Mouse (Mus musculus): Measurements from ENCODE around the gene Baz1a. TPM values are rescaled to one million over a fixed set of nuclear protein-coding genes. Genes with fewer than 3 reads are reported as not detected.
A peak's percentile ranks its signal among the peaks of the same experiment; 100 is the strongest.

The Baz1a gene
- polyA plus RNA-seq, 1 experiment from 2014 or later = 34.8 TPM

- H3K4me3 ChIP-seq = no peak overlapping the region
- H3K27ac ChIP-seq (replicated peaks) = no peak overlapping the region
- no peak for DNase-seq (ENCODE audit: low spot score)
- no peaks in the 10 kb centered on the region for H3K9me3 ChIP-seq (replicated peaks)
- no peaks in the 10 kb centered on the region for H3K4me1 ChIP-seq
- H3K27me3 ChIP-seq (ENCODE audit: low read depth, poor library complexity, severe bottlenecking) = no peaks in the 10 kb centered on the region
- no peaks in the 10 kb centered on the region for H3K36me3 ChIP-seq
- WGBS = 82% methylated on average over 14 of the region's 14 CpGs
Observed at GRCm38 (mm10) chr12:54999016-54999690, 15.0 kb downstream of the Baz1a start.

GRCm38 (mm10) chr12:54998411-54998810, 15.7 kb downstream of the Baz1a start:
- DNase-seq (ENCODE audit: low spot score) = no peak
- no peak overlapping the region for H3K27ac ChIP-seq (replicated peaks)
- no peaks in the 10 kb centered on the region for H3K36me3 ChIP-seq
- no peak overlapping the region for H3K4me3 ChIP-seq
- no peaks in the 10 kb centered on the region for H3K27me3 ChIP-seq (ENCODE audit: low read depth, poor library complexity, severe bottlenecking)
- no peaks in the 10 kb centered on the region for H3K9me3 ChIP-seq (replicated peaks)
- no peaks in the 10 kb centered on the region for H3K4me1 ChIP-seq
- 87% methylated on average over 5 of the region's 5 CpGs for WGBS

- 86% methylated on average over 6 of the region's 6 CpGs for WGBS
- H3K9me3 ChIP-seq (replicated peaks) = no peaks in the 10 kb centered on the region
- no peaks in the 10 kb centered on the region for H3K36me3 ChIP-seq
- H3K27me3 ChIP-seq (ENCODE audit: low read depth, poor library complexity, severe bottlenecking) = no peaks in the 10 kb centered on the region
- H3K4me1 ChIP-seq = no peaks in the 10 kb centered on the region
- no peak overlapping the region for H3K27ac ChIP-seq (replicated peaks)
- H3K4me3 ChIP-seq = no peak overlapping the region
- DNase-seq (ENCODE audit: low spot score) = no peak
Observed at GRCm38 (mm10) chr12:54996979-54997474, 17.1 kb downstream of the Baz1a start.

GRCm38 (mm10) chr12:54995965-54996364, 18.2 kb downstream of the Baz1a start:
- no peak for DNase-seq (ENCODE audit: low spot score)
- H3K36me3 ChIP-seq = no peaks in the 10 kb centered on the region
- H3K27me3 ChIP-seq (ENCODE audit: low read depth, poor library complexity, severe bottlenecking) = no peaks in the 10 kb centered on the region
- no peak overlapping the region for H3K27ac ChIP-seq (replicated peaks)
- no peak overlapping the region for H3K4me3 ChIP-seq
- H3K9me3 ChIP-seq (replicated peaks) = no peaks in the 10 kb centered on the region
- 78% methylated on average over 3 of the region's 3 CpGs for WGBS
- H3K4me1 ChIP-seq = no peaks in the 10 kb centered on the region

- Histone ChIP-seq H3K4me3 (no peak overlapping the region), H3K27ac (replicated peaks) (no peak overlapping the region), H3K27me3 (ENCODE audit: low read depth, poor library complexity, severe bottlenecking) (no peaks in the 10 kb centered on the region), H3K36me3 (no peaks in the 10 kb centered on the region), H3K4me1 (no peaks in the 10 kb centered on the region), H3K9me3 (replicated peaks) (no peaks in the 10 kb centered on the region)
- WGBS = 94% methylated on average over 4 of the region's 4 CpGs
- no peak for DNase-seq (ENCODE audit: low spot score)
Observed at GRCm38 (mm10) chr12:54994418-54994817, 19.7 kb downstream of the Baz1a start.

- H3K27me3 ChIP-seq (ENCODE audit: low read depth, poor library complexity, severe bottlenecking) = no peaks in the 10 kb centered on the region
- no peaks in the 10 kb centered on the region for H3K4me1 ChIP-seq
- no peak overlapping the region for H3K27ac ChIP-seq (replicated peaks)
- DNase-seq (ENCODE audit: low spot score) = no peak
- no peak overlapping the region for H3K4me3 ChIP-seq
- no peaks in the 10 kb centered on the region for H3K36me3 ChIP-seq
- H3K9me3 ChIP-seq (replicated peaks) = no peaks in the 10 kb centered on the region
- 81% methylated on average over 6 of the region's 6 CpGs for WGBS
Observed at GRCm38 (mm10) chr12:54994068-54994386, 20.1 kb downstream of the Baz1a start.

- Histone ChIP-seq H3K9me3 (replicated peaks) (no peaks in the 10 kb centered on the region), H3K27ac (replicated peaks) (no peak overlapping the region), H3K4me1 (no peaks in the 10 kb centered on the region), H3K36me3 (no peaks in the 10 kb centered on the region), H3K4me3 (no peak overlapping the region), H3K27me3 (ENCODE audit: low read depth, poor library complexity, severe bottlenecking) (no peaks in the 10 kb centered on the region)
- whole genome bisulfite sequencing = 71% methylated on average over 16 of the region's 16 CpGs
- no peak for DNase-seq (ENCODE audit: low spot score)
Observed at GRCm38 (mm10) chr12:54993246-54994067, 20.7 kb downstream of the Baz1a start.

GRCm38 (mm10) chr12:54992814-54993213, 21.3 kb downstream of the Baz1a start:
- H3K9me3 ChIP-seq (replicated peaks) = no peaks in the 10 kb centered on the region
- no peaks in the 10 kb centered on the region for H3K27me3 ChIP-seq (ENCODE audit: low read depth, poor library complexity, severe bottlenecking)
- H3K27ac ChIP-seq (replicated peaks) = no peak overlapping the region
- no peak overlapping the region for H3K4me3 ChIP-seq
- no peaks in the 10 kb centered on the region for H3K4me1 ChIP-seq
- DNase-seq (ENCODE audit: low spot score) = no peak
- 92% methylated on average over 3 of the region's 3 CpGs for WGBS
- no peaks in the 10 kb centered on the region for H3K36me3 ChIP-seq

- Histone ChIP-seq H3K27ac (replicated peaks) (no peak overlapping the region), H3K9me3 (replicated peaks) (no peaks in the 10 kb centered on the region), H3K4me1 (peaks cover 13% of the 10 kb centered on the region), H3K27me3 (ENCODE audit: low read depth, poor library complexity, severe bottlenecking) (no peaks in the 10 kb centered on the region), H3K36me3 (no peaks in the 10 kb centered on the region), H3K4me3 (no peak overlapping the region)
- 84% methylated on average over 4 of the region's 4 CpGs for WGBS
- no peak for DNase-seq (ENCODE audit: low spot score)
Observed at GRCm38 (mm10) chr12:54988323-54988850, 25.8 kb downstream of the Baz1a start.

GRCm38 (mm10) chr12:54987156-54987555, 27.0 kb downstream of the Baz1a start:
- Histone ChIP-seq H3K4me3 (no peak overlapping the region), H3K27ac (replicated peaks) (no peak overlapping the region), H3K36me3 (peaks cover 8% of the 10 kb centered on the region), H3K4me1 (peaks cover 13% of the 10 kb centered on the region), H3K27me3 (ENCODE audit: low read depth, poor library complexity, severe bottlenecking) (no peaks in the 10 kb centered on the region), H3K9me3 (replicated peaks) (no peaks in the 10 kb centered on the region)
- WGBS = 87% methylated on average over 2 of the region's 2 CpGs
- DNase-seq (ENCODE audit: low spot score) = no peak

- H3K27me3 ChIP-seq (ENCODE audit: low read depth, poor library complexity, severe bottlenecking) = no peaks in the 10 kb centered on the region
- no peaks in the 10 kb centered on the region for H3K9me3 ChIP-seq (replicated peaks)
- peak; percentile 72 for DNase-seq (ENCODE audit: low spot score)
- peaks cover 22% of the 10 kb centered on the region for H3K4me1 ChIP-seq
- H3K4me3 ChIP-seq = peak within 1 kb of the TSS; percentile 74
- WGBS = 0% methylated on average over 51 of the region's 60 CpGs
- H3K27ac ChIP-seq (replicated peaks) = peak within 1 kb of the TSS; percentile 95
- peaks cover 16% of the 10 kb centered on the region for H3K36me3 ChIP-seq
Observed at GRCm38 (mm10) chr12:54986052-54986717, 28.0 kb downstream of the Baz1a start, which contains the start of gene Gm20403. Gm20403 (minus strand) TSS chr12:54986529.

- H3K9me3 ChIP-seq (replicated peaks) = no peaks in the 10 kb centered on the region
- under 1% methylated on average over 102 of the region's 117 CpGs for WGBS
- H3K4me3 ChIP-seq = peak overlapping the region; percentile 74
- DNase-seq (ENCODE audit: low spot score) = peak; percentile 77
- peaks cover 23% of the 10 kb centered on the region for H3K4me1 ChIP-seq
- H3K27me3 ChIP-seq (ENCODE audit: low read depth, poor library complexity, severe bottlenecking) = no peaks in the 10 kb centered on the region
- H3K36me3 ChIP-seq = peaks cover 21% of the 10 kb centered on the region
- H3K27ac ChIP-seq (replicated peaks) = peak overlapping the region; percentile 95
Observed at GRCm38 (mm10) chr12:54985257-54986051, 28.7 kb downstream of the Baz1a start.
